Mouse (Mus musculus): ENCODE measurements at regions not wholly inside any gene's neighbourhood (a gene's known extent, or its start where the extent isn't known, plus 50 kb on each side); places are given as distances from the start of the nearest gene placed in this dataset.

DNA sequence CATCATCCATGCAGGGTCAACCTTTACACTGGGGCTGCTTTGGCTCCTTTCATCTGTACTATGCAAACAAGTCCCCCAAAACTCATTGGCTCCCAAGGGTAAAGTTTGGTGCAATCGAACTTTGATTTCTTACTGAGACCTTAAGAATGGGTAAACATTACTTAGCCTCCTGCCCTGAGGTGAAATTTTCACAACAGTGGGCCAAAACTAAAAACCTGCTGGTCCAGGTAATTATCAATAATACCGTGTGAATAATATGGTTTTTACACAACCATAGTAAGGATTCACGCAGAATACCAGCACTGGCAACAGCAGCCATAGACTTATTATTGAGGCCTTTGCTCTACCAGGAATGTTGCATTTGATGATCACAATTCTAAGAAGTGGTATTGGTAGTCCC is 131.6 kb upstream of the Smarca2 start:
- no peak for DNase-seq (ENCODE audit: low read depth, low spot score)

DNA sequence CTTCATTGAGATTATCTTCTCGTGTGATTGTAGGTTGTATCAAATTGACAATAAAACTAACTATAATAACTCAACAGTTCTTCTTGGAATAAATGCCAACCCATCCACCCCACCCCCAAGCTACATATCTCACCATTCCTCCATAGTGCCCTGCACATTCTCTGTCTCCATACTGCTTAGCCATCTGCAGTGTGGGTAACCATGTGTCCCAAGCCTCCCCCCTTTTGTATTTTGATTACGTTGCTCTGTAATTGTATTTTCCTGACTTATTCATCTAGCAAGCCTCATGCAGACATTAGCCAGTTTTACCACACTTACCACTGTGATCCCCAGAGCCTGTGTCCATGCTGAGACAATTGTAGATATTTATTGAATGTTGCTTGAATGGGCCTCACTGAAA is 129.7 kb upstream of the Smarca2 start:
- DNase-seq (ENCODE audit: low read depth, low spot score) = no peak

- DNase-seq (ENCODE audit: low read depth, low spot score) = no peak
Observed at GRCm38 (mm10) chr19:26475754-26476153, 129.1 kb upstream of the Smarca2 start.

- no peak for DNase-seq (ENCODE audit: low read depth, low spot score)
Observed at GRCm38 (mm10) chr19:26478055-26478737, 126.7 kb upstream of the Smarca2 start.

- no peak for DNase-seq (ENCODE audit: low read depth, low spot score)
Observed at GRCm38 (mm10) chr19:26484322-26484721, 120.5 kb upstream of the Smarca2 start.

GRCm38 (mm10) chr19:26492806-26493205 is 112.0 kb upstream of the Smarca2 start:
- no peak for DNase-seq (ENCODE audit: low read depth, low spot score)

GRCm38 (mm10) chr19:26501064-26501463 is 103.8 kb upstream of the Smarca2 start:
- no peak for DNase-seq (ENCODE audit: low read depth, low spot score)

- DNase-seq (ENCODE audit: low read depth, low spot score) = no peak
Observed at GRCm38 (mm10) chr19:26504027-26504426, 100.8 kb upstream of the Smarca2 start.

- no peak for DNase-seq (ENCODE audit: low read depth, low spot score)
Observed at GRCm38 (mm10) chr19:26506802-26507201, 98.0 kb upstream of the Smarca2 start.

DNA sequence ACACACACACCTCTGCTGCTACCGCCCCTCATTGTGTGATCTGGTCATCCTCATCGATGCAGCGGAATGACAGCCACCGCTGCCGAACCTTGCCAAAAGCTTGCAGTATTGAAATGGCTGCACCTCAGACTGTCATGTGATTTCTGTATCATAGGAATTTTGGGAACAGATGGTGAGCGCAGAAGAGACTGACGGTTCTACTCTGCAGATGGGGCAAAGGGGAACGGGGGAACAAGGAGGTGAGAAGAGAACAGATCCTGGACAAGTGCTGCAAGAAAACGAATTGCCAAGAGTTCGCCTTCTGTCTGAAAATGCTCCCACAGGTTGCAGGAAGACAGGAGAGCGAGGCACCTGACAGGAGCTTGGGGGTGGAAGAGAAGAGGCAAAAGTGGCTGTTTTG is 96.9 kb upstream of the Smarca2 start:
- no peak for DNase-seq (ENCODE audit: low read depth, low spot score)

DNA sequence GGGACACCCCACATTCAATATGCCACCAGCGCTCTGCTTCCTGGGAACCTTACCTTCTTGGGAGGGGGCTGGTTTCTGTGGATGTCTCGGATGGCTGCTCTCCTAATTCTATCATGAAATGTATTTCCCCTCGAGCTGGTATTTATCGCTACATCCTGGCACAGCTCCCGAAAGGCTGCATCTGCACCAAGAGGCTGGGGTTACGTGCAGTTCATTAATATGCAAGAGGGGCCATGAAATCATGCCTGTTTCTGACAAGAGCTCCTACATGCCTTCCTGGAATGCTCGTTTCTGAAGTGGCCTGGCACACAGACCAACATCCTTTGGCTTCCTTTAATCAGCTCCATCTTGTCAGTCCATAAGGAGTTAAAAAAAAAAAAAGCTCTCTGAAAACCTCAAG is 96.2 kb upstream of the Smarca2 start:
- DNase-seq (ENCODE audit: low read depth, low spot score) = no peak

DNA sequence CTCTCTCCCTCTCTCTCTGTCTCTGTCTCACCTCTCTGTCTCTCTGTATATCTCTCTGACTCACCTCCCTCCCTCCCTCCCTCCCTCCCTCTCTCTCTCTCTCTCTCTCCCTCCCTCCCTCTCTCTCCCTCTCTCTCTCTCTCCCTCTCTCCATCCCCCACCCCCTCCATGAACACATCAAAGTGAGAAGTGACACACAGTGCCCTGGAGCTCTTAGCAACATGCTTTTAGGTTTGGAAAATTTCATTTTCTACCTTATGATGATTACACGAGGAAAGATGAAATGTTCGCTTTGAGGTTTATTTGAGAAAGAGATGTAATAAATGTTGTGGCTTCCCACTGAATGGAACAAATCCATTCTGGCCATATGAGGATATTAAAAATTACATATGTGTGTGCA is 95.6 kb upstream of the Smarca2 start:
- DNase-seq (ENCODE audit: low read depth, low spot score) = no peak

DNA sequence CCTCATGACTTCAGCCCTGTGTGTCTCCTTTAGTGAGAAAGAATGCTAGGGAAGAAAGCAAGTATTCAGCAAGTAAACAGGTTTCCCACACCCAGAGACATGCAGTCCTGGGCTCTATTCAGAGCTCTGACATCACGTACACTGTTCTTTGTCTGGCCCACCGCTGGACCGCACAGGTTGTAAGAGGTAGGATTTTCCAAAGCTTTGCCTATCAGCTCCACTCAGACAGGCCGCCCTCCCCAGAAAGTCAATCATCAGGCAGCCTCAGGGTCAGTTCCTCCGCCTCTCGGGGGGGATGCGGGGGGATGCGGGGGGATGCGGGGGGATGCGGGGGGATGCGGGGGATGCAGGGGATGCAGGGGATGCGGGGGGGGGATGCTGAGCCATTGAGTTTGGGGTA is 94.7 kb upstream of the Smarca2 start:
- DNase-seq (ENCODE audit: low read depth, low spot score) = no peak

- no peak for DNase-seq (ENCODE audit: low read depth, low spot score)
Observed at GRCm38 (mm10) chr19:26510887-26511286, 94.0 kb upstream of the Smarca2 start.

GRCm38 (mm10) chr19:26511756-26512155 is 93.1 kb upstream of the Smarca2 start:
- DNase-seq (ENCODE audit: low read depth, low spot score) = no peak

DNA sequence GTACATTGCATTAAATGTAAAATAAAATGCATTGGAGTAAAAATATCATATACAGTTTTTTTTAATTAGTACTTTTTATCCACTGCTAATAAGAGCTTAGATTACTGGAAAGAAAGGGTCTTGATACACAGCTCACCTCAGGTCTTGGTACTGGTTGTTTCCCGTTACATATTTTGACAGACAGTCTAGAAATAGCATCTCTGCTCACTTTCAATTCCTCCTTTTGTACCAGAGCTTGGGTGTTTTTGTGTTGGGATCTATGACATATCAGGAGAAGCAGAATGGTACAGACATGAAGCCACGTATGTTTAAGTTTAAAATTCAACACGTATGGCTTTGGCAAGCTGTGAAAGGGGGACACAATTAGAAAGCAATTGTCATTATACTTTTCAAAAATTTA is 80.3 kb upstream of the Smarca2 start:
- DNase-seq (ENCODE audit: low read depth, low spot score) = no peak

GRCm38 (mm10) chr19:26531390-26531789 is 73.5 kb upstream of the Smarca2 start:
- no peak for DNase-seq (ENCODE audit: low read depth, low spot score)

- DNase-seq (ENCODE audit: low read depth, low spot score) = no peak
Observed at GRCm38 (mm10) chr19:26532509-26532908, 72.3 kb upstream of the Smarca2 start.

DNA sequence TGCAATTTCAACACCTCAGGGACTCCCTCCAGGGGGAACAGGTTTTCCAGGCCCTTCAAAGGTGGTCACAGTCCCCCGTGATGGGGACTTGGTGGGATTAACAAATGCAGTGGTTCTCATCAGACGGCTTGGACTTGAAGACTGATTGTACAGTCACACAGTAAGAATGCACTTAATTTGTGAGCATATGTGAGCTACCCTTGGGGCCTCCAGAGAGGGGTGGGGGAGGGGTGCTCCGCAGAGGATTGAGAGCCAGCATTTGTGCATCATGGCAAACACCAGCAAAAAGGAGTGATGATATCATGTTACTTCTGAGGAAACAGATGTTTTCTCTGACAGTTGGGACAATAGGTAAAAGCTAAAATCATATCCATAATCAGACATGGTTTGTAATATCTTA is 59.2 kb upstream of the Smarca2 start:
- DNase-seq (ENCODE audit: low read depth, low spot score) = peak; percentile 34

DNA sequence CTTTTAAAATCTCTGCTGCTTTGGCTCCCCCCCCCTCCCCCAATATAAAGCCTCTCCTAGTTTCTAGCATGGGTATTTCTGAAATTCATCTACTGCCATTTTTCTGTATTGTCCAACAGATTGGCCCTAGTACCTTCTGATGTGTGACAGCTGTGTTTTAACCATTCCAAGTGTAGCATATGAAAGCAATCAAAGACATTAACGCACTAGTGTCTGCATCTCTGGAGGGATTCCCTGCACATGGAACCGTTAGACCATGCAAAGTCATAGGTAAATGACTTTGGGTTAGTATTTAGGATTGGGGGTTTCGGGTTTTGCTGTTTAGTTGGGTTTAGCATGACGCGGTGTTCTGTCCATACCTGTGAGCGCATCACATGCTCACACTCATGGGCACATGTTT is 57.3 kb upstream of the Smarca2 start:
- DNase-seq (ENCODE audit: low read depth, low spot score) = no peak

- no peak for DNase-seq (ENCODE audit: low read depth, low spot score)
Observed at GRCm38 (mm10) chr19:26548562-26549270, 56.1 kb upstream of the Smarca2 start.

DNA sequence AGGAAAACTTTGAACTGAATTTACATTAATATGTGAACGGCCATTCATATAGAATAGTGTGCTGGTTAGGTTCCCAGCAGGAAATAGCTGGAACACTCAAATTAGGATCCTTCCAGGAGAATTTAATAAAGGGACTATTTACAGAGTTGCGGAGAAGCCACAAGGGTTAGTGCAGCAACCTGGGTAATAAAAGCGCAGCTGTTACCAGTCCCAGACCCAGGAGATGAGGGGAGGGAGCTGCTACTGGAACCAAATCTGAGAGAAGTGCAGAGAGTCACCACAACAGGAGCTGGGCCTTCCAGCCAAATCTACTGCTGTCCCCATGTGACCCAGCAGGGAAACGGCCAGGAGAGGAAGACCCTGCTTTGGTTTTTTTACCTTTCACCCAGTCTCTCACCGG is 54.6 kb upstream of the Smarca2 start:
- no peak for DNase-seq (ENCODE audit: low read depth, low spot score)
